Mouse (Mus musculus) WW6 (cell line): ENCODE results near the gene Rnd2.
"Not testable (repeated sequence)": the region's sequence is repeated elsewhere in the genome, so short reads cannot be mapped to it uniquely, and the experiment has no call there.

ENCODE experiments used
- DNase-seq: peaks from one replicate; pipeline ENCODE4 v3.0.0-alpha.2; 2013; ENCODE audit warnings: low read depth, low spot score

The Rnd2 gene

DNA sequence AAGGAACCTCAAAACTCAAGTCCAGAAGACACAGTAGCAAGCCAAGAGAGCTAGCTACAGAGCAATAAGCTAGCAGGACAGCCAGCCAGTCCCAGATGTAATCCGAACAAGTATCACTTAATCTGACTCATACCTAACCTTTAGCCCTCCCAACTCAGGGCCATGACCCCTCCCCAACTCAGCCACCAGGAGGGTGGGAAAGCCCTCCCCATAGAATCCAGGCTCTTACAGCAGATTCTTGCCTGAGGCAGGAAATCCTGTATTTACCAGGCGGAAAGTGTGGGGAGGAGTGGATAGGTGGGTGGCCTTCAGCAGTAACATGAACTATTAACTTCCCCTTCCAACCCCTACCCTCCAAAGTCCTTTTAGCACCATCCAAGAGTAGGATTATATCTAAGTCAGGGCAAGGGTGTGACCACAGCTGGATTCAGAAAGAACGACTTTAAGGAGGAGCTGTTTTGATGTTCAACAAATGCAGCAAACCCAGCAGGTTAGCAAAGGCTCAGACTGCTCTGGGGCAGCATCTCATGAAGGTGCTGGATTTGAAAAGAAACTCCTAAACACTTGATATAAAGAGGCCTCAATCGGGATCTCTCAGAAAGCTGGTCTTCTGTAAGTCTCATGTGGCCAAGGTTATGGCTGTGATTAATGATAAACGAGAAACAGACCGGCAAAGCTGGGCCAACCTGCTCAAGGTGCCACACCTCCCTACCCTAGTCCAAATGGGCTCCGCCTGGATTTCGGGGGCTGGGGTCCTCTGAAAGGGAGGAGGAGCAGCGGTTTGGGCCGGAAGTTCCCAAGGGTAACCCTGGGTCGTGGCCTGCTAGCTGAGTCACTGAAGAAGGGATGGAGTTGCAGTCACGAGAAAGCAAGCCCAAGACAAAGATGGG, at the start of gene Rnd2:
TSS of gene Rnd2 (plus strand) at position 789 of the 890 bp plus-strand sequence.
- DNase-seq, result no peak

- DNase-seq, result no peak
Observed at GRCm38 (mm10) chr11:101415306-101415705, 49.5 kb upstream of the Rnd2 start.

- DNase-seq, result no peak
Observed at GRCm38 (mm10) chr11:101416433-101417100, 48.2 kb upstream of the Rnd2 start.

GRCm38 (mm10) chr11:101417101-101417855, 47.5 kb upstream of the Rnd2 start, which contains the start of gene Aarsd1:
Aarsd1 (minus strand) TSS chr11:101417615.
- no peak for DNase-seq

DNA sequence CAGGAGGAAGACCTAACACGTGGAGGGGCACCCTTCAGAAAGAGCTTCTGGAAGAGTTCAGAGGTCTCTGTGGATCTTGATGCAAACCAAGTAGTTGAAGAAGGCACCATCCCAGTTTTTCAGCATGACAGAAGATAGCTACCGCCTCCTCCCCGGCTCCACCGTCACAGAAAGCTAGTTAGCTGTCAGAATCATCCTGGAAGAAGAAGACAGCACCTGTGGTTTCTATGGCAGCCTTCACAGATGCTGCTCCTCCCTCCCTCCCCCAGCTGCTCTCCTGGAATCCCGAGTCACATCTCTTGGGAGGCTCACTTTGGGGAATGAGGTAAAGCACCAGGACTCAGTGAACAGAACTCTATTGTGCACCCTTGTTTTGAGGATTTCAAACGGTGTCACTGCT, 45.8 kb upstream of the Rnd2 start:
- DNase-seq, result no peak

- no peak for DNase-seq
Observed at GRCm38 (mm10) chr11:101419610-101420009, 45.2 kb upstream of the Rnd2 start.

DNA sequence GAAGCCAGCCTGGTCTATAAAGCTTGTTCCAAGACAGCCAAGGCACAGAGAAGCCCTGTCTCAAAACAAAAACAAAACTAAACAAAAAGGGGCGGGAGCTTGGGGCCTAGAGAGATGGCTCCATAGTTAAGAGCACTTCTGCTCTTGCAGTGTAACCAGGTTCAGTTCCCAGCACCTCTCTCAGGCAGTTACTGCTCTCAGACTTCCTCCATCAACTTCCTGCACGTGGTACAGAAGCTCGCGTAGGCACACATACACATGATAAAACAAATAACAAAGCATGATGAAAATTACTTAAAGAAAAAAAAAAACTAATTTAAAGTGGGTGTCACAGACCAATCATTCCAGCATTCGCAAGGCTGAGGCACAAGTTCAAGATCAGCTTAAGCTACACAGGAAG, 44.7 kb upstream of the Rnd2 start:
- DNase-seq, result no peak

GRCm38 (mm10) chr11:101424105-101424851, 40.5 kb upstream of the Rnd2 start, which contains the start of gene Gm27029:
Gm27029 (minus strand) TSS chr11:101424796.
- DNase-seq, result no peak

DNA sequence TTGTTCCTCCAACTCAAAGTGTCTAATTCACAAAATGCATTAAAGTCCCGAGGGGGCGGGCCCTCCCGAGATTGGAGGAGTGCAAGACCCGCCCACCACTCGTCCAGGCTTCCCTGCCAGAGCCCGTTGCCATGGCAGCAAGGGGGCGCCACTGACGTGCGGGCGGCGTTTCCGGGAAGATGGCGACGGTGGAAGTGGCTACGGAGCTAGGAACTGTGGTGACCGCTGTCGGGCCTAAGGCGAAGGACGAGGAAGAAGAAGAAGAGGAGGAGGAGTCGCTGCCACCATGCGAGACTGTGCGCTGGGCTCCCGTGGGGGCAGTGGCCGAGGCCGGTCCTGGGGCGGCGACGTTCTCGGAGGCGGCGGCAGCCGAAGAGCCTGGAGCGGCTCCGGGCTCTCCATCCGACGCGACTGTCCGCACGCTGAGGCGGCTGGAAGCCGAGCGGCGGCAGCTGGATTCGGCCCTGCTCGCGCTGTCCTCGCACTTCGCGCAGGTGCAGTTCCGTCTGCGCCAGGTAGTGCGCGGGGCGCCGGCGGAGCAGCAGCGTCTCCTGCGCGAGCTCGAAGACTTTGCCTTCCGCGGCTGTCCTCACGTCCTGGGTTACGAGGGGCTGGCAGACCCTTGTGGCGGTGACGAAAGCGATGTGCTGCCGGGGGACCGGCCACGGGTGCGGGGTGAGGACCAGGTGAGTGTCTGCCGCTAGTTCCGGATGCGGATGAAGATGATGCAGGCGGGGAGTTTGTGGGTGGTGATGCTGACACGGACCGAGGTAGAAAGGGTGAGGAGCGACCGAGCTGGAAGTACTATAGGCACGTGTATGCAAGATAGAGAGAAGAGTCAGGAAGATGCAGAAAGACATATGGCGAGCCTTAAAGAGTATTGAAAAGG, 39.6 kb upstream of the Rnd2 start, which contains the start of the genes Rundc1 and Ptges3l:
TSS of gene Rundc1 (plus strand) at position 161 of the 889 bp plus-strand sequence.
TSS of gene Ptges3l (minus strand) at position 409 of the 889 bp plus-strand sequence.
- peak; percentile 93 for DNase-seq

DNA sequence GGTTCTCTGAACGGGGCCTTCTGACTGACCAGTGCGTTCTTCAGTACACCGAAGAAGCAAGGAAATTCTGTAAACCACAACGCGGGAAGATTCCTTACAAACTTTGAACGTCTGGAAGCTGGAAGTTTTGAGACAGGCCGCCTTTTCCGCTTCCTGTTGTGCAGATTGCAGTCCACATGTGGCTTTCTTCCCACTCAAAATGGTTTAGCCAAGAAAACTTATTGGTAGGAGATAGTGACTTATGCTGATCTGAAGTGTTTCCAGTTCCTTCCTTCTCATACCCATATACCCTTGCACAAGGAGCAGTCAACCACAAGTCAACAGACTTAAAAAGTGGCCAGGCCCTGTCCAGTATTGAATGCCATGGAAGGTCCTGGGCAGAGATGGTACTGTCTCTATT, 38.6 kb upstream of the Rnd2 start:
- DNase-seq, result no peak

- no peak for DNase-seq
Observed at GRCm38 (mm10) chr11:101431327-101431726, 33.5 kb upstream of the Rnd2 start.

DNA sequence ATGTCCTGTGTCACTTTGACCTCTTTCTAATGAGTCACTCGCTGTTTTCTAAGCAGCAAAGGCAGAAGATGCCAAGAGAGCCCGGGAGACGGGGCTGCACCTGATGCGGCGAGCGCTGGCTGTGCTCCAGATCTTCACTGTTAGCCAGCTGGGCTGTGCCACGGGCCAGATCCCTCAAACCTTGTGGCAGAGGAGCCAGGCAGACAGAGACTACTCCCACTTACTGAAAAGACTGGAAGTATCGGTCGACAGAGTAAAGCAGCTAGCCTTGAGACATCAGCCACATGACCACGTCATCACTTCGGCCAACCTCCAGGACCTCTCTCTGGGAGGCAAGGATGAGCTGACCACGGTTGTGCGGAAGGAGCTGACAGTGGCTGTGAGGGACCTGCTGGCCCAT, 31.4 kb upstream of the Rnd2 start:
- DNase-seq, result no peak

GRCm38 (mm10) chr11:101435831-101436230, 29.0 kb upstream of the Rnd2 start:
- no peak for DNase-seq

GRCm38 (mm10) chr11:101436916-101437315, 27.9 kb upstream of the Rnd2 start:
- DNase-seq, result no peak

DNA sequence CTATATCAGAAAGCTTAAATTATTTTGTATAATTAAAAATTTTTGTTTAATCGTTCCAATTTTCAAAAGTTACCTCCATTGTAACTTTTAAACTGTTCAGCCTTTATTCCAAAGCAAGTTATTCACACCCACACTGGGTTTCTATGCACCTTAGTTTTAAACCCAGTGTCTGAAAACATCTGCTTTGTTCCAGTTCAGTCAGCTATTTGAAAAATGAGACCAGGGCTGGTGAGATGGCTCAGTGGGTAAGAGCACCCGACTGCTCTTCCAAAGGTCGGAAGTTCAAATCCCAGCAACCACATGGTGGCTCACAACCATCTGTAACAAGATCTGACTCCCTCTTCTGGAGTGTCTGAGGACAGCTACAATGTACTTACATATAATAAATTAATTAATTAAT, 26.8 kb upstream of the Rnd2 start:
- DNase-seq, result not testable (repeated sequence)

DNA sequence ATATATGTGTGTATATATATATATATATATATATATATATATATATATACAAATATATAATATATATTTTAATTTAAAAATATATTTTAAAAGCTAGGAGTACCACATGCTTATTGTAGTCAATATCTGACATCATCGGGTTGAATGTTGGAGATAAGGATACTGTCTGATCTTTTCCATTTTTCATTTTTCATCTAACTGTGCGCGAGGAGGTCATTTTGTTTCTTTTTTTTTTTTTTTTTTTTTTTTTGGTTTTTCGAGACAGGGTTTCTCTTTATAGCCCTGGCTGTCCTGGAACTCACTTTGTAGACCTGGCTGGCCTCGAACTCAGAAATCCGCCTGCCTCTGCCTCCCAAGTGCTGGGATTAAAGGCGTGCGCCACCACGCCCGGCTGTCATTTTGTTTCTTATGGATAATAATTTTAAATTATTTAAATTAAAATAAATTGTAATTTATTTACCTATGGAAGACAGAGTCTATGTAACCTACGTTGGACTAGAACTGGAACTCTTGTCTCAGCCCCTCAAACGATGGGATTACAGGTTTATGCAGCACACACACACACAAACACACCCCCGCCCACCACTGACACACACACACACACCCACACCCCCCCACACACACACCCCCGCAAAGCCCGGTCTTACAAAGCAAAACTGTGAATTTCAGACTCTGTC, 23.2 kb upstream of the Rnd2 start:
- not testable (repeated sequence) for DNase-seq

DNA sequence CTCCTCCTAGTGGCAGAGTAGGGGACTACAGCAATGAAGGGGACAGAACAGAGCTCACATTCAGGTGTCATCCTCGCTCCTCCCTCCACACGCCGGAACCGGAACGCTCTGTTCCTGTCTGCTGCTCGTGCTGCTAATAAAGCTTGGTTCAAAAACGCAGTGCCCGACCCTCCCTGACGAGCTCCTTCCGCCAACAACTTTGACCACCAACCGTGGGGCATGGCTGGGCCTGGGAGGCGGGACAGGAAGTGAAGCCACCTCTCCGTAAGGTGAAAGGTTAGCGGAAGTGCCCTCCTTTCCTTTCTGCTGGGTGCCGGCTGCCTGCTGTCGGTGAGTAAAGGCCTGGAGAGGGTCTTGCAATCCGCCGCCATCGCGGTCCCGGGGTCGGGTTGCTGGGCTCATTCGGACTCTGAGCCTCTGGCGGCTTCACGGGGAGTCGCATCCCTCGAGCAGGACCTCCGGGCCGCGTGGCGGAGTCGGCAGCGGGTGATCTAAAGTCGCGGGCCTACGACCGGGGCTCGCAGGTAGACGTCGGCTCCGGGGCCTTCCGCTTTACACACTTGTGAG, 22.6 kb upstream of the Rnd2 start, which contains the start of gene Rpl27:
TSS of gene Rpl27 (plus strand) at position 172 of the 567 bp plus-strand sequence.
- DNase-seq, result peak; percentile 100

DNA sequence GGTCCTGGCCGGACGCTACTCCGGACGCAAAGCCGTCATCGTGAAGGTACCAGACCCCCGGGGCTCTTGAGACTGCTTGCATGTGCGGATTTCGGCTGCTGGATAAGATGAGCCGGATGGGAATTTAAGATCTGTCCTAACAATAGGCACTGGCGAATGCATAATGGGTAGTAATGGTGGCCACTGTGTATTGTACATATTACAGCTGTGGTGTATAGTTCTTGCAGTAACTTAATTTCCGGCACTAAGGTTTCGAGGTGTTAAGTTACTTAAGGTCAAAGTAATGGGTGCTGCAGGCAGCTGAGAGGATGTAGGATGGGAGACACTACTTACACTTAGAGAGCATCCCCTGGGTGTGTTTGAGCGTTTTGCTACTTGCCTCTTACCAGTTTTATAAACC, 22.0 kb upstream of the Rnd2 start:
- DNase-seq, result no peak

- DNase-seq, result no peak
Observed at GRCm38 (mm10) chr11:101446319-101446718, 18.5 kb upstream of the Rnd2 start.
